Mouse (Mus musculus) NIH3T3 (cell line): ENCODE data around the gene Sbk1.
"Not testable (repeated sequence)": the region's sequence is repeated elsewhere in the genome, so short reads cannot be mapped to it uniquely, and the experiment has no call there.

Experiments used
- DNase-seq: peaks from one replicate; pipeline ENCODE4 v3.0.0-alpha.2; 2012; ENCODE audit warnings: low read depth

Sbk1 gene

DNA sequence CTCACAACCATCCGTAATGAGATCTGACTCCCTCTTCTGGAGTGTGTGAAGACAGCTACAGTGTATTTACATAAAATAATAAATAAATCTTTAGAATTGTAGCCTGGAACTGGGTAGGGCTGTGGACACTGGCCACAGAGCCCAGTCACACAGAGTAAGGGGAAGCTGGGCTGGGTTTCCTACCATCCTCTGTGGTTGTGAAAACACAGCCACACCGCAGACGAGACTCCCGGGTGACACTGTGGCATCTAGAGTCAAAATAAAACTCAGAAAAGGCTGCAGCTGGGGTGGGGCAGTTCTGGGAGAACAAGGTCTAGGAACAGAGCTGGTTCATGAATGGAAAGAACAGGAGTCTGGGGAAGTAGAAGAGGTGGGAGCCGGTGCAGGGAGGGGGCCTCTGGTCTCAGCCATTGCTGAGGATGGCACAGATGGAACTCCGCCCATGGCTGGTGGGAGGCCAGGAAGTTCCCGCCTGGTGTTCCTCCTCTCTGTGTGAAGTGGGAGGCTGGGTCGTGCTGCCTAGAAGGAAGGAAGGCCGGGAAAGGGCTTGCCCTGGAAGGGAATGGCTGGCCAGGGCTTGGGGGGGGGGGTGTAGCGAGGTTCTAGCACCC lies 15.2 kb downstream of the Sbk1 start:
- no peak for DNase-seq

- DNase-seq, result no peak
Measured at GRCm38 (mm10) chr7:126288104-126288497, 15.7 kb downstream of the Sbk1 start.

- no peak for DNase-seq
Measured at GRCm38 (mm10) chr7:126288571-126289091, 16.2 kb downstream of the Sbk1 start.

DNA sequence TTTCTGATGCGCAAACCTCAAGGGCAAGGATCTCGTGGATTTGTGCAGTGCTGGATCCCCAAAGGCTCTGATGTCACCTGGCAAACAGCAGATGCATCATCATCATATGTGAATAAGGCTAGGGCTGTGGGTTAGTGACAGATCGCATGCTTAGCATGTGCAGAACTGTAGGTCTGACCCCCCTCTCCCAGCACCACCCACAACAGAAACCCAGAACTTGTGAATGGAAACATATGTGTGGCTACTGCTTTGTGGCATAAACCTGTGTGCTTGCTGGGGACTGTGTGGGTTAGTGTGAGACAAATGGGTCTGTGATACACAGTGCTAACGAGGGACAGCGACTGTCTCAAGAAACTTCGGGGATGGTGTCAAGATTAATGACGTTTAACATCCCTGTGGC lies 17.0 kb downstream of the Sbk1 start:
- DNase-seq, result no peak

- DNase-seq, result no peak
Measured at GRCm38 (mm10) chr7:126289956-126290355, 17.5 kb downstream of the Sbk1 start.

- DNase-seq, result no peak
Measured at GRCm38 (mm10) chr7:126291681-126292545, 19.5 kb downstream of the Sbk1 start.

DNA sequence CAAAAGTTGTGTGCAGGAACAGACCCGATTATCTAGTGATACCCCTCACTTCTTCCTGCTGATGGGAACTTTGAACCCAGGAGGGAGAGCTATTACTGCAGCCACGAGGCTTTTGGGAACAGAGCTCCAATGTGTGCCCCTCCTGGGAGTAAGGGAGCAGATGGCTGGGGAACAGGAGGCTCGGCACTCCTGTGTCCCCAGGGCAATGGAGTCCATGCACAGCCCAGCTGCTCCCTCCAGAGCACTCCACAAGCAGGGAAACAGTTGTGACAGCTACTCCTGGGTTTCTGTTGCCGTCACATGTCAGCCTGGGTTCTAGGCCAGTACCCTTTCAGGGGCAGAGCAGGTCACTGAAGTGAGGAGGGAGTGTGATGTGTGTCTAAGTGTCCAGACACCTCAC lies 20.7 kb downstream of the Sbk1 start:
- DNase-seq, result no peak

GRCm38 (mm10) chr7:126297579-126298460 lies 25.4 kb downstream of the Sbk1 start:
- peak; percentile 81 for DNase-seq

DNA sequence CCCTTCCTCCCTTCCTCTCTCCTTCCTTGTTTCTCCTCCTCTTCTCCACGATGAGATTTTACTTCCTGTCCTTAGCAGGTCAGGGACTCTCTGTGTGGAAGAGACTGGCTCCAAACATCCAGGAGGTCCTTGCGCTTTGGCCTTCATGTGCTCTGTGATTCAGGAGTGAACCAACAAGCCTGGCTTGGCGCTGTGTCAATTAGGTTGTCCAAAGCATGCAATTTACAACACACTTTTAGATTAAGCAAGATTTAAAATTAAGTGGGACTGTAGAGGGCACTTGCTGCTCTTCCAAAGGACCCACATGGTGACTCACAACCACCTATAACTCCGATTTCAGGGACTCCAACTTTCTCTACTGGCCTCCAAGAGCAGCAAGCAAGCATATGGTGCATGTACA lies 26.4 kb downstream of the Sbk1 start:
- peak; percentile 15 for DNase-seq

DNA sequence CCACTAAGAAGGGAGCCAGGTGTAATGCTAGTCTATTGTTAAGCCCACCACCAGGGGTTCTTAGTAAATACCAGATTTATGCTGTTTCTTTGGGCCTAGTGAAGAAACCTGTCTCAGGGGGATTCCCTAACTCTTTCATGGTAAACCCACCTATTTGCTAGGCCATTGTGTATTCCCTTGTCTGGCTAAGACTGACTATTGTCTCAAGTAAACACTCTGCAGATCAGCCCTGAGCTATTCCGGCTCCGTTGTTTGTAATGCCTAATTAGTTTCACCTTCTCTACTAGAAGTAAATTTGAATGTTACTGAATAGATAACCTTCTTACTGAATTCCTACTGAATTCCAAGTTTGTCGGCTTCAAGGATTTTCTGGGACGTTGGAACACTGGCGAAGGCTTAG lies 29.4 kb downstream of the Sbk1 start:
- DNase-seq, result not testable (repeated sequence)

DNA sequence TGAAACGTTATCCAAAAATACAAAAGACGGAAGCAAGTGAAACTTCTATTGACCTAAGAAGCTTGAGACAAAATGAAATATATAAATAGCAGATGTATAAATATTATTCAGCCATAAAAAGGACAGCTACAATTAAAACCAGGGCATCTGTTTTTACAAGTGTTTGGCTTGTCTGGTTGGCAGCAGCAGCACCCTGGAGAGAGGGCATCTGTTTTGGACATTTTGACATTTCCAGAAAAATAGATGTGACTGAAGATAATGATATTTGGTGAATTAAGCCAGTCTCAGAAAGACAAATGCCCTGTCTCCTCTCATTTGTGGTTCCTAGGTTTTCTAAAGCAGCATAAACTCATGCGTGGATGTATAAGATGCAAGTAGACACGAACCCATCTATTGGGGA lies 39.4 kb downstream of the Sbk1 start:
- DNase-seq, result no peak

- no peak for DNase-seq
Measured at GRCm38 (mm10) chr7:126313309-126313708, 40.9 kb downstream of the Sbk1 start.

DNA sequence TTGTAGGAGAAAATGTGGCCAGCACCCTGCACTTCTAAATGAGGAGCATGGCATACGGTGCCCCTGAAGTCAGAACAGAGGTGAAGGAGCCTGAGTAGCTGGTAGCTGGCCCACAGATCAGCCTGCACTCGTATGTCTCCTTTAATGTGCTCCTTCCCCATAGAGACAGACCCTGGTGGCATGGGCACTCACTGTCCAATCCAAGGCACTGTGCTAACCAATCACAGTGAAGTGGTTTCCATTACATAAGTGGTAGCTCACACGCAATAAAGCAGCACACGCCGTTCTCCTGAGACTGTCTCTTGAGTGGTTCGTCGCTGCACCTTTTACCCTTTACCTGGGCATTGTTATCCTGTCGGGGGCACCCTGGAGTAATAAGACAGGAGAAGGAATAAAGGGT lies 41.9 kb downstream of the Sbk1 start:
- DNase-seq, result no peak

- peak; percentile 87 for DNase-seq
Measured at GRCm38 (mm10) chr7:126323729-126324128, 51.3 kb downstream of the Sbk1 start.

DNA sequence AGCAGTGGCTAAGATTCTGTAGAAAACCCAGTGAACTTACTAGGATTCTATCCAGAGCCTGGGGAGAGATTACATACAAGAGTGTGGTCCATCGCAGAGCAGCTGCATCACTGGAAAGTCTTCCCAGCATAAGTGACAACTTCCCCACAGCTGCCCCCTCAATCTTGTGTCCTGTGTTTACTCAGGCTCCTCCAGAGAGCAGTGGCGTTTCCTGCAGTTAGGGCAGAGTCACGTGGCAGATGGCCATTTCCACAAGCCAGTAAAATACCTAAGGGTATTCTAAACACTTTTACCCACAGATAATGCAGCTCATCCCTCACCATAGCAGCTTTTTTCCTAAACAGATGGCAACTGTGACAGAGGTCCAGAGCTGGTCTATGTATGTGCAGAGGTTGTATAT lies 52.4 kb downstream of the Sbk1 start:
- no peak for DNase-seq

- not testable (repeated sequence) for DNase-seq
Measured at GRCm38 (mm10) chr7:126325576-126326273, 53.3 kb downstream of the Sbk1 start.

DNA sequence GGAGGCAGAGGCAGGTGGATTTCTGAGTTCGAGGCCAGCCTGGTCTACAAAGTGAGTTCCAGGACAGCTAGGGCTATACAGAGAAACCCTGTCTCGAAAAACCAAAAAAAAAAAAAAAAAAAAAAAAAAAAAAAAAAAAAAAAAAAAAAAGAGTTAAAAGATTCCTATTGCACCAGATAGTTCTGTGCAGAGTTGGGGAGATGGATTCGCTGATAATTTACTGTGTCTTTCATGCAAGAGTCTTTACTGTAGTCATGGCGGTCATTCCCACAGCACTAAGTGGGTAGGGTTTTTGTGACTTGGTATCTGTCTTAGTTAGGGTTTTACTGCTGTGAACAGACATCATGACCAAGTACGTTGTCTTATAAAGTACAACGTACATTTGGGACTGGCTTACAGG lies 56.4 kb downstream of the Sbk1 start:
- DNase-seq, result not testable (repeated sequence)

- no peak for DNase-seq
Measured at GRCm38 (mm10) chr7:126329907-126330645, 57.7 kb downstream of the Sbk1 start.

GRCm38 (mm10) chr7:126330693-126331092 lies 58.3 kb downstream of the Sbk1 start:
- DNase-seq, result no peak

DNA sequence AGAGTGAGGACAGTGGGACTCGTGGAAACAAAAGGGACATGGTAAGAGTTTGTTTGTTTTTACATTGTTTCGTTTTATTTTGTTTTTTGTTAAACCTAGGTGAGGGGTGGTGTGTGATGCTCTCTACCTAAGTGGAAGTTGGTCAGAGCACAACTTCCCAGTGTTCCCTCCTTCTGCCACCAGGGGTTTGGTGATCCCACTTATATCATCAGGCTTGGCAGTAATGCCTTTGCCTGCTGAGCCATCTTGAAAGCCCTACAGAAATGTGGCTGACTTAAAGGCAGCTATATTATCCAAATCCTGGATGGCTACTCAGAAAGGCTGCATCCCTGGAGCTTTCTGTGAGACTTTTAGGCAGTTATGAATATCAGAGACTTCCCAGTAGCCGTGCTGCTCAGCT lies 60.3 kb downstream of the Sbk1 start:
- DNase-seq, result no peak

DNA sequence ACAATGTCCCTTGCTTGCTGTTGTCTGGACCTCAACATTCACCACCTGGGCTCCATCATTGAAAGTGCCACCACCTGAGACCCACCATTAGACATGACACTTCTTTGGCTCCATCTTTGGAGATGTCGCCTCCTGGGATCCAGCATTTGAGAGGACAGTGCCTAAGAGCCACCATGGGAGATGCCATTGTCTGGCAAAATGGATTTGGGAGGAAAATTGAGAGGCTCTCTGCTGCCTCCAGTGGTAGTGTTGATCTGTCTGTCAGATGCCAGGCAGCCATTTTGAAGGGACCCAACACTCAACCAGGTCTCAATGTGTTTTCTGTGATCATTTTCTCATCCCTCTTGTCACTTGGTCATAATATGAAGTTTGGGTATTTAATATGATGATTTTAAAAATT lies 63.1 kb downstream of the Sbk1 start:
- no peak for DNase-seq
